Mouse (Mus musculus) thymus, postnatal 10 days (tissue): ENCODE results near the gene Oaz3.
A peak's percentile ranks its signal among the peaks of the same experiment; 100 is the strongest.

Source experiments
- DNase-seq, 2 experiments: peaks; one replicate each; pipeline ENCODE4 v3.0.0; 2021; ENCODE audit warnings: low spot score in 2 of 2

Gene Oaz3

DNA sequence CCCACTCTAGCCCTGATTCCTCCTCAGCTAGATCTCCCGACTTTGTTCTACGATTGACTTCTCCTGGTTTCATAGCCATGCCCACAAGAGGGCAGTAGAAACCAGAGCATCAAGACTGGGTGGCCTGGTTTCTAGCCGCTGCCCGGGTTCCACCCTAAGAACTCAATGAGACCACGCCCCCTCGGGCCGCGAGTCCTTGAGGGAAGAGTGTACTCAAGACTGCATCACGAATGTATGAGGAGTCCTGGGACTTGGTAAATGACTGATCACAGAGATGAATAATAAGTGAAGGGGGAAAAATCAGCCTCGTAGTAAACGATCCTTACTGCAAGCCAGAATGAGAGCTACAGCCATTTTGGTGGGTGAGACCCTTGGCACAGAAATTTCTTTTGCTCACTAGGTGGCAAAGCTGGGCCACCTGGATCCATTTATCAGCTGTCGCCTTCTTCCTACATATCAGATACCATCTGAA, 12.8 kb upstream of the Oaz3 start:
- DNase-seq: peak; percentile 53 to 74

DNA sequence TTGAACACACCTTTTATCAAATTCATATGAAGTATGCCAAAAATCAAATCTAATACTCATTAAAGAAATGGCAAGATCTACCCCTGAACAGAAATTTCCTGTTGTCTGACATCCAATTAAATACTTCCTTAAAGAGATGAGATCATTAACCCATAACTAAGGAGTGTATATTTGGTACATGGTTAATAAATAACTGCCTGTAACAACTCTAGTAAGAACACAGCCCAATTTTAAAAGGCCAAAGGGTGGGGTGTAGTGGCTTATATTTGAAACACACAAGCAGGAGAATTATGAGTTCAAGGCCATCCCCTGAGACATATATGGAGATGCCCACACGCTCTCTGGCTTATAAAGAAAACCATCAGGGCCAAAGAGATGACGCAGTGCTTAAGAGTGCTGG, 5.7 kb upstream of the Oaz3 start:
- DNase-seq: no peak

DNA sequence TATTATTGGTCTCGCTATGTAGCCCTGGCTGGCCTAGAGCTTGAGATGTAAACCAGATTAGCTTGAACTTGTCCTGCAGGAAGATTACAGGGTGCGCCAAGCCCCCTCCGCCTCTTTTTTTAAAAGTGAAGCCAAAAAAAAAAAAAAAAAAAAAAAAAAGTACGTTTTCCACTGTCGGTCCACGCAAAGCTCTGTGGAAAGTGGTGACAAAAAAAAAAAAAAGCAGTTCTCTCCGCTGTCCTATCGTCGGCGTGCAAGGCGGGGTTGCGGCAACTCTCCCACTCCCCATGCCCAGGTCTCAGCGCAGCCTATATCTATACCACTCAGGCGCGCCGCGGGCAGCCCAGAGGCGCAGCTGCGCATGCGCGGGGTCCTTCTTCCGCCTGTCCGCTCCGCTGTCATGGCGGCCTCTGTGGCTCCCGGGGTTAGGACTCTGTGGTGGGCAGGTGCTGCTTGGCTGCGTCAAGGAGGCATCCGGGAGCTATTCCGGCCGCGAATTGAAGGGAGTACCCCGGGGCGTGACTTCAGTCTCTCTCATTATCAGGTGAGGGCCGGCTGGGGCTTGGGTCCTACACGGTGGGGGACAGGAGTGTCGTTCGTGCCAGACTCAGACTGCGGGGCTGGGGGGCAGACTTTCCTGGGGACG, 641 bp downstream of the Oaz3 start, which contains the start of gene Mrpl9:
Mrpl9 (plus strand) TSS at position 368 of the 646 bp plus-strand sequence.
- DNase-seq: peak; percentile 92 to 97

DNA sequence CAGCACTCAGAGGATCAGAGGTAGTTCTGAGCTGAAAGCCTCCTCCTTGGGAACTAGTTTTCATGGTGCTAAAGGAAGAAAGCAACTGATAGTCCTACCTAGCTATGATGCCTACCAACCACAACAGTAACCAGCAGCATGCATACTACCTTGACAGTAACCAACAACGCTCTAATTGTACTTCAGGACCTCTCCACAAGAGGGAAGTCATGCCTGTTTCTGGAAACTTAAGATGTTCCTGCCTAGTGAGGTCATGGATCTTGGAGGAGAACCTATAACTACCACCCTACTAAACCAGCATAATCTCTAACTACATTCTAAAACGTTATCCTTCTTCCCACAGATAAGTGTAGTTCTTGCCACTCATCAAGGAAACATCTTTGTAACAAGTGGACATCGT, 2.5 kb downstream of the Oaz3 start:
- peak in 1 of 2 experiments; percentile 18 for DNase-seq

DNA sequence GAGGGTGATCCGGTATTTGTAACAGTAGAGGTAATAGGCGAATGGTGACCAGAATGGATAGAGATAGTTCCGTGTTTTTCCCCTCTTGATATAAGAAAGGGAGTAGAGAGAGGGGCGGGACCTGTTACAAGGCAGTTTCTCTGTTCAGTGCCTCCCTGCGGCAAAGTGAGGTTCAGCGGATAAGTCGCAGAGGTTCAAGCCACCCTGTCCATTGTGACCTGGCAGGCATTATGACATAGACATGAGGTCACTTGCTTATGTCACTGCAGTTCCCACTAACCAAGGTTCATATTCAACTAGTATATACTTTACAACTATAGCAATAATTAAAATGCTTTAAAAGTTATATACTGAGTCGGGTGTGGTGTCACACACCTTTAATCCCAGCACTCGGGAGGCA, 7.3 kb downstream of the Oaz3 start:
- no peak for DNase-seq

DNA sequence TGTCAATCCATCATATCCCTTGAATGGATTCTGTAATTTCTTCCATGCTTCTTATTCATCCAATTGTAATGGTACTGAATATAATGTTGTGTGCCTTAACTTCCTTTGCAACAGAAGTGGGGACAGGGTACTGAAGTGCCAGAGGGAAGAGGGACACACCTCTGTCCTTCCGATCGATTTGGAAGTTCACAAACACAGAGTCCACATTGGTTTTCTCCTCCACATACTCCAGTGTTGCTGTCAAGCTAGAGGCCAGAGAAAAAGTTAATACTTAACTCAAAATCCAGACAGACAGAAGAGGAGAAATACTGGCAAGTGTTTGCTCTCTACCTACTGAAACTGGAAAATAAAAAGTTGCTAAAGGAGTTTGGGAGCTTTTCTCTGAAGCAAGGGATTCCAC, 9.4 kb downstream of the Oaz3 start:
- DNase-seq: no peak

DNA sequence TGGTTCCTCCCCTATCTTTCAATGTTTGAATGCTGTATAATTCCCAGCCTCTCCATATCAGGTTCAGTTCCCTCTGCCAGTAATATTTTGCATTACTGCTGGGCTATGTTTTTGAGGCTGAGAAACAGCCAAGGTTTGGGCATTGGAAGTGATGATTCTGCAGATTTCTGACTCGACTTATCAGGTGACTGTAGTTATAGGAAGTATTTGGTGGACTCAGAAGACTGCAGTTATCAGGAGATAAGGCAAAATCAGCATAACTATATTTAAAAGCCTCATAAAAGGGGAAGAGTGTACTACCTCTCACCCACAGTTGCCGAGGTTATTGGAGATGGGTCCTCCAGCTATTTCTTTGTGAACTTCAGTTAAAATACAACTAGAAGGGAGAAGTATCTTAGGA, 12.7 kb downstream of the Oaz3 start:
- no peak for DNase-seq

DNA sequence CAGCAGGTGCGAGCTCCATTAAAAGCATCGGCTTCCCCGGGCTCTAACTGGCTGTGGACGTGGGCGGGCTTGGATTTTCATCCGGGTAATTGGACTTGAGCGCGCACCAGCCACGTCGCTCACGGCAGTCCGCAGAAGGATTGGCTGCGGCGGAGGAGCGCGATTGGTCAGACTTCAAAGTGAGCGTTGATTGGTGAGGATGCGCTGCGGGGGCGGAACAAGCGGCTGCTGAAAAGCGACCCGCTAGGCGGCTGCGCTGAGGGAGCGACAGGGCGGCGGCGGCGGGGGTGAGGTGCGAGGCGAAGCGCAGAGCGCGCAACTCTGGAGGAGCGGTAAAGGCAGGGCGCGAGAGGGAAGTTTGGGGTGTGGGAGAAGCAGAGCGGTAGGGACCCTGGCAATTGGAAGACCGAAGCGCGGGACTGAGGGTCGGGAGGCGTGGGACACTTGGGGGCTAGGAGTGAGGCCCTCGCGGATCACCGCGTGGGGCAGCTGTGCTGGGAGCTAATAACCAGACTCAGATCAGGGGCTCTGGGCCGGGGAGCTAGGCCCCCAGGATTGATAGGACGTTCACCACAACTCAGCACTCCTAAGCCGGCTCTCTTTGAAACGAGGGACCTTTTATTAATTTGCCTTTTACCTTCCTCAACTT, 30.6 kb downstream of the Oaz3 start, which contains the start of gene Tdrkh:
Tdrkh (plus strand) TSS at position 243 of the 649 bp plus-strand sequence.
- DNase-seq: peak; percentile 95 to 98

DNA sequence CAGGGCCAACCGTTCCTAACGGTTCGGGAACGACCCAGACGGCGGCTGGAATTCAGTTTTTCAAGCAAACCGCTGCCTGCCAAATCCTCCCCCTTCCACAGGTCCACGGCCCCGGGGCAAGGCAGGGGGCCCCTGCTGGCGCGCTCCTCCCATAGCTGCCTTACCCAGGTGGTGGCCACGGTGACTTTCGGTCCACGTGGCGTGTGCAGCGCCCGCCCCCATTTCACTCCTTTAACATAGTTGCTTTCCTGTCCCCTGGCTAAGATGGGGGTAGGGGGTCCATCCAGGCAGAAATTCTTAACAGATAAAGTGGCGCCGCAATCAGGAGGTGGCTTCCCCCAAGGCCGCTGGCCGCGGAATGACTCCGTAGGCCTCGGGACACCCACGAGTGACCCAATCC, 31.2 kb downstream of the Oaz3 start:
- no peak for DNase-seq

DNA sequence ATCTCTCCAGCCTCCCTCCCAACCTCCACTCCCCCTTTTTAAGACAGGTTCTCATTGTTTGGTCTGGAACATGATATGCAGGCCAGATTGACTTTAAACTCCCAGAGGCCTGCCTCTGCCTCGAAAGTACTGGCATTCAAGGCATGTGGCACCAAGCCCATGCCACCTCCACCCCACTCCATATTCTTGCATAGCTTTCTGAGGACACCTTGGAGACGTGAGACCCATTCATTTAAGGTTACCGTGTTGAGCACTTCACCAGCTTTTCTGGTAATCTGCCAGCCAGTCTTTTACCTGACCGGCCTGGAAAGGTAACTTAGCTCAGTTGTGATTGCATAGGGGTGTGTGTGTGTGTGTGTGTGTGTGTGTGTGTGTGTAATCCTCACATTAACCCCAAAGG, 38.2 kb downstream of the Oaz3 start:
- DNase-seq: no peak

DNA sequence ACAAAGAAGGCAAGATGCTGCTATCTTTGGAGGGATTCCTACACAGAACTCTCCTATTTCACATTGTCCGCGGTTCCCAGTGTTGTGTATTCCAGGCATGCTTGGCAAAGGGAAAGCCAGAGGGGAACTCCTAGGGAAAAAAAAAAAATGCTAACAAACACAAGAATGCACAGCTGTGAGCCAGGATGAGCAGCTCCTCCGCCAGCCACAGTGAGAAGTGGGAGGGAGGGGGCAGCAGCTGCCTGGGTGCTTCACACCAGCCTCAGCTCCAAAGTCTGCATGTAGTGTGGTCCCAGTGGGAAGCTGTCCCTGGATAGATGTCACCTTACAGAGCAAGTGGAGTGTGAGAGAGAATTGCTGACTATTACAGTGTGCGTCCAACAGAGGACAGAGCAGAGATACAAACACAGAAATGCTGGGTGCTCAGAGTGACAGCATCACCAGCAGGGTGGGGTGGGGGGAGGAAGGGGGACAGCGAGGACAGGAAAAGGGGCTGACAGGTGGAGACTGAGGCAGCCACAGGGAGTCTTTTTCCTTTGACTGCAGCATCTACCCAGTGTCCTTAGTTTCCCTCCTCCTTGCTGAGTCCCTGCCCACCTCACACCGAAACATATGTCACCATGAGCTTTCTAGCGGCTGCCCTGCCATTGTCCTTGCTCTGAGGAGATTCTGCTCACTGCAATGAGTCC, 39.2 kb downstream of the Oaz3 start:
- DNase-seq: peak; percentile 36 to 42

DNA sequence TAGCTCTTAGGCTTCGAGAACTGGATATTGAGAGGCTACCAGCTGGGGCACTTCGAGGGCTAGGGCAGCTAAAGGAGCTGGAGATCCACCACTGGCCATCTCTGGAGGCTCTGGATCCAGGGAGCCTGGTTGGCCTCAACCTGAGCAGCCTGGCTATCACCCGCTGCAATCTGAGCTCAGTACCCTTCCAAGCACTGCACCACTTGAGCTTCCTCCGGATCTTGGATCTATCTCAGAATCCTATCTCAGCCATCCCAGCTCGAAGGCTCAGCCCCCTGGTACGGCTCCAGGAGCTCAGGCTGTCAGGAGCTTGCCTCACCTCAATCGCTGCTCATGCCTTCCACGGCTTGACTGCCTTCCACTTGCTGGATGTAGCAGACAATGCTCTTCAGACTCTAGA, 41.3 kb downstream of the Oaz3 start:
- DNase-seq: no peak

DNA sequence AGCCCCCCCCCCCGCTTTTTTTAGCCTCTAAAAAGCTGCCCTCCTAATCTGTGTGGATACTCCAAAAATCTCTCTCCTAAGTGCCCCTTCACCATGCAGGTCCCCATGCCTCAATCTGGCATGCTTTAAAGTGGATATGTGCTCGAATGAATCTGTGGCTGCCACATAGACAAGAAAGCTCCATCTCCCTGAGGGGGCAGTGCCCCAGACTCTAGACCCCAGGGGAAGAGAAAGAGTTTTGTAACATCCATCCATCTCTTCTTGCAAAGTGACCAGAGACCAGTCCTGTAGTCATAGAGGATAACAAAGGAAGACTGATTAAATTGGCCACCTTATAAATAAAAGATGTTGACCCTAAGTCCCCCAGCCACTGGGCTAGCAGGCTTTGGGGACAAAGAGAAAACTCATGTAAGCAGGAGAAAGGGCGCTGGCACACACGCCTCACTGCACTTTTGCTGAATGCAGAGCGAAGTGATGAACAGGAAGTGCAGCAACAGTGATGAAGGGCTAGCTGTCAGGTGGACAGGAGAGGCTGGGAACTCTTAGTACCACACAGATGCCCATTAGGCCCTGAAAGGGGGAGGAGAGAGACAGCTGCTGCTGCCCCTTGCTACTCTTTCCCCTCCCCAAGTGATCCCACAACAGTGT, 43.9 kb downstream of the Oaz3 start:
- DNase-seq: peak; percentile 4 to 10

DNA sequence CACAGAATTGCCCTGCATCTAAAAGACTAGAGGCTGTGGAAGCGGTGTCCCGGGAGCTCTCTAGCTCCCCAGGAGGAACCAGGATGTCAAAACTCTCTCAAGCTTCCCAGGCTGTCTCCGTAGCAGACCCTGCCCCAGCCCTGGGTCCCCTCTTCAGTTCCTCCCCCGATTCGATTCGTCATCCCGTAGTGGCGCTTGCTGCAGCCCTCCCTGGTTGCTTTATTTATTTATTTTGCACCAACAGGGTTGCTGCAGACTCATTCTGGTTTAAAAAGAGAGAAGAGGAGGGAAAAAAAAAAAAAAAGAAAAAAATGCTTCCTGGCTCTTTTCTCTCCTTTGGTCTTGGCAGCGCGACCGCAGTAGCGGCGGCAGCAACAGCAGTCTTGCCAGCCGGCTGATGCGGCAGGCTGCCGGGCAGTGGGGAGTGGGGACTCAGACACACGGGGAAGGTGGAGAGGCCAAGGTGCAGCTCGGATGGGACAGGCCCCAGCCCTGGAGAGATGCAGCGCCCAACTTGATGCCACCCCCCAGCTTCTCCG, 44.7 kb downstream of the Oaz3 start:
- DNase-seq: peak; percentile 54 to 58

DNA sequence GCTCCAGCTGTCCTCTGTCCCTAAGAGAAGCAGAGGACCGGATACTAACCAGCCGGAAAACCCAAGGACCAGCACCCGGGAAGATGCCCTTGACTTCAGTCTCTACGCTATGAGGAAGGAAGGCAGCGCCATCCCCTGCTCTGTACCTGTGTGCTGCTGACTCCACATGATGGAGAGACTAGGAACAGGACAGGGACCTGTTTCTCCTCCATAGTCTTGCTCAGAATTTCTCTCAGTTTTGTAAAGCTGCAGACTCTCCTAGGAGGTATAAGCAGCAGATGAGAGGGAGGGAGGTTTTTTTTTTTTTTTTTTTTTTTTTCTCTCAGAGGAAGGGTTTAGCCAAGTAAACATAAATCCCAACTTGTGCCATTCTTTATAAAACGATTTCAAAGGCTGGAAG, 45.5 kb downstream of the Oaz3 start, which contains the start of gene Lingo4:
Lingo4 (plus strand) TSS at position 301 of the 400 bp plus-strand sequence.
- peak in 1 of 2 experiments; percentile 4 for DNase-seq

DNA sequence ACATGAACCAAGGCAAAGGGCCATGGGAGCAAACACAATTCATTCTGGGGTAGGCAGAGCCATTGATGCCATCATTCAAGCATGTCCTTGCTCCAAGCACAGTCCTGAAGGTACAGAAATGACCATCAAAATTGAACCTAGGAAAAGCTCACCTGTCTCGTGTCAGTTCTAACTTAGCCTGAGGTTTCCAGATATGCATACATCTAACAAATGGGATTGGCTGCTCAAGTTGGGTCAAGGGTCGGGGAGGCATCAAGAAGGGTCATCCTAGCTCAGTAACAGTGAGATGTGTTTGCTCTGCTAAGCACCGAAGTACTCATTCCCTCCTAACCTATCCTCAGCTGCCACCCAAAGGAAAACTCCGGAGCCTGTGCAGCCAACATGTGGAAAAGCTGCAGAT, 46.9 kb downstream of the Oaz3 start:
- DNase-seq: no peak

DNA sequence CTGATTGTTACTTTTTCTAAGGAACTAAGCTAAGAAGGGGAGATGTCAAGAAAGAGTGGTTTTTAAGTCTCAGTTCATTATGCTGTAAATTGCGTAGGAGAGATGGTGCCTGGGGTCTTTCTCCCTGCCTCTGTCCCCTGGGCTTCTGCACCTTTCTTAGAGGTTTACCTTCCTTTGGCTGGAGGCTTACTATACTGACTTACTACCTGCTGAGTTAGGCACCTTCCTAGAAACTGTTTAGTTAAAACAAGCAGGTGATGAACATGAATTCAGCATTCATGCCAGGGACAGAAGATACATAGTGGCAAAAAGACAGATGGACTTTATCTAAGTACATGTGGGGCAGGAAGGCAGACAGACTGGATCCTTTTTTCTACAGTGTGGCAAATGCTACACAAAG, 47.4 kb downstream of the Oaz3 start:
- no peak for DNase-seq

DNA sequence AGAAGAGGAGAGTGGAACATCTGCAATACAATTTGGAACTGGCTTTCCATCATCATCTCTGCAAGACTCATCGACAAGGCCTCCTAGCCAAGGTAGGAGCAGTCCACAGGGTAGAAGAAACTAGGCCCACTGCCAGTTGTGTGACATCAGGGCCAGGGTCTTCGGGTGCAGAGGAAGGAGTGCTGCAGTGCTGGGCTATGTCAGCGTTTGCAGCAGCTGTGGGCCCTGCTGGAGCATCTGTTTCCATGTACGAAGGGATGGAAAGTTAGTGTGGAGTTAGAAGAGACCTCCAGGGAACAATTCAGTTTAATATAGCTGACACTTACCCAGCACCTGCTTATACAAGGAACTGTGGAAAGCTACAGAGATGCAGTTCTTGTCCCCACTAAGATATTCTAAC, 50.7 kb downstream of the Oaz3 start:
- no peak for DNase-seq

DNA sequence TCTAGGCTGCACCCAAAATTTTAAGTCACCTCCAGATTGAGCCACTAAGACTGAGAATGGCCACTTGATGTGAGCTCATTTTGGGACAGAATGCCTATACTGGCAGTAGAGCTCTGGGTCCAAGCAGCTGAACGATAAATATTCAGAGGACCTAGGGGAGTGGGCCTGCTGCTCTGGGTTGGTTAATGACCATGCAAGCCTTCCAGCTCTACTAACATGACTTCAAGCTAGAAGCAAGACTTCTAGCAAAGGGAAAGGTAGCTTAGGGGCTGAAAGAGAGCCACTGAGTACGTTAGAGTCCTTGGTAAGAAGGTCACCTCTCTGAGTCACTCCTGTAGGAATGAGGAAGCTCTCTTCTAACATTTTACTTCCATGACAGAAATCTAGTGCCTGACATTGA, 51.6 kb downstream of the Oaz3 start:
- DNase-seq: no peak

DNA sequence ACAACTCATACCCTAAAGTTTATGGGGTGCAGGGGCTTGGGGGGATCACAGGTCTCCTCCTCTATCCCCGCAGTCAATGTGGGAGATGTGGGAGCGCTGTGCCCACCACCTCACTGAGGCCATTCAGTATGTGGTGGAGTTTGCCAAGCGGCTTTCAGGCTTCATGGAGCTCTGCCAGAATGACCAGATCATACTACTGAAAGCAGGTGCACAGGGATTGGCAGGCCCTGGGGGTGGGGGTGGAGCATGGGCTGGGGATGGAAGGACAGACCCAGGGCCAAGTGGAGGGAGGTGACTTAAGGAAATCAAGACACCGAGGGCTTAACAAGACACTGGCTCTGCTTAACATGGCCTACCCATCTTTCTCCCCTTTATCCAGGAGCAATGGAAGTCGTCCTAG, 52.7 kb downstream of the Oaz3 start:
- no peak for DNase-seq

DNA sequence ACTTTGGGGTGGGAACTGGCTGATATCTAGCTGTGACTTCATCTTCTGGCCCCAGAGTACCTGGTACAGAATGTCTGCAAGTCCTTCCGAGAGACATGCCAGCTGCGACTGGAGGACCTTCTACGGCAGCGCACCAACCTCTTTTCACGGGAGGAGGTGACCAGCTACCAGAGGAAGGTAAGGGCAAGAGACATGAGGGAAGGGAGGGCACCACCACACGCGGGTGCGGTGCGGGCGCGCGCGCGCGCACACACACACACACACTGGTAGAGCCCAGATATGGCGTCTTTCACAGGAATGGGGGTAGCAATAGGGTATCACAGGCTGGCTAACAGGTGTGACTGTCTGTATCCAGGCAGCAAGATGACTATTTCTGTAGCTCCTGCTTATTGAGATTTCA, 54.3 kb downstream of the Oaz3 start:
- DNase-seq: peak; percentile 12 to 25

DNA sequence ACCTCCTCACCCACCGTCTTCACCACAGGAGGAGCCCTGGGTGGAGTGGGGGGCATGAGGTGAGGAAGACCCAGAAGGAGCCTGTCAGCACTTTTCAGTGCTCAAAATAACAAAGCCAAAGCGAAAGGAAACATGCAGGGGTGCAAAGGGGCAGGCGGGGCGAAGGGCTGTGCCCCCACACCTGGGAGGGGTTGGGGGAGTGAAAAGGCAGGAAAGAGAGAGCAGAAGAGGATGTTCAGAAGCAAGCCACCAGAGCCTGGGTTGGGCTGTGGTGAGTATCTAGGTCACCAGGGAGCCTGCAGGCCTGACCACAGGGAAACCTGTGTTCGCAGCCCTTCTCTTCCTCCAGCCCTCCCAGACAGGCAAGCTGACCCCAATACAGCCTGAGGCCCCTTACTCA, 55.7 kb downstream of the Oaz3 start:
- peak; percentile 86 to 91 for DNase-seq
